Mouse (Mus musculus) R1 (cell line): Measurements from ENCODE around the gene Spint1.
A peak's percentile ranks its signal among the peaks of the same experiment; 100 is the strongest.

Experiments used
- DNase-seq: peaks from one replicate; pipeline ENCODE4 v3.0.0-alpha.2; 2018; ENCODE audit warnings: low read depth, low spot score

The Spint1 gene

GRCm38 (mm10) chr2:119242548-119242947 lies 5.4 kb downstream of the Spint1 start:
- no peak for DNase-seq

- DNase-seq: no peak
These were observed 8.1 kb downstream of the Spint1 start for GRCm38 (mm10) chr2:119245246-119245645.

- peak; percentile 31 for DNase-seq
These were observed 10.7 kb downstream of the Spint1 start for GRCm38 (mm10) chr2:119247904-119248303.

- DNase-seq: no peak
These were observed 12.5 kb downstream of the Spint1 start for GRCm38 (mm10) chr2:119249592-119250061.

- no peak for DNase-seq
These were observed 13.2 kb downstream of the Spint1 start for GRCm38 (mm10) chr2:119250377-119250776.

- peak; percentile 92 for DNase-seq
These were observed 13.8 kb downstream of the Spint1 start for GRCm38 (mm10) chr2:119250826-119251478.

GRCm38 (mm10) chr2:119254976-119255375 lies 17.8 kb downstream of the Spint1 start:
- DNase-seq: peak; percentile 81

- no peak for DNase-seq
These were observed 23.4 kb downstream of the Spint1 start for GRCm38 (mm10) chr2:119260518-119260917.

GRCm38 (mm10) chr2:119261326-119261725 lies 24.2 kb downstream of the Spint1 start:
- no peak for DNase-seq

GRCm38 (mm10) chr2:119262978-119263377 lies 25.8 kb downstream of the Spint1 start:
- DNase-seq: no peak

GRCm38 (mm10) chr2:119263813-119264212 lies 26.7 kb downstream of the Spint1 start:
- DNase-seq: no peak

- DNase-seq: no peak
These were observed 33.1 kb downstream of the Spint1 start for GRCm38 (mm10) chr2:119270286-119270642.

GRCm38 (mm10) chr2:119270643-119271331 lies 33.6 kb downstream of the Spint1 start, which contains the start of gene Rhov:
Gene Rhov (minus strand): TSS chr2:119271272.
- peak; percentile 80 for DNase-seq

- no peak for DNase-seq
These were observed 37.0 kb downstream of the Spint1 start for GRCm38 (mm10) chr2:119274126-119274525.

GRCm38 (mm10) chr2:119276926-119277325 lies 39.8 kb downstream of the Spint1 start:
- DNase-seq: peak; percentile 89

GRCm38 (mm10) chr2:119277810-119278209 lies 40.6 kb downstream of the Spint1 start:
- DNase-seq: peak; percentile 61

GRCm38 (mm10) chr2:119281899-119282565 lies 44.9 kb downstream of the Spint1 start:
- DNase-seq: no peak

- DNase-seq: no peak
These were observed 50.2 kb downstream of the Spint1 start for GRCm38 (mm10) chr2:119287372-119287771.

- DNase-seq: peak; percentile 98
These were observed 51.2 kb downstream of the Spint1 start, which contains the start of gene Vps18 for GRCm38 (mm10) chr2:119288270-119288882. Gene Vps18 (plus strand): TSS chr2:119288740.

GRCm38 (mm10) chr2:119289014-119289416 lies 51.9 kb downstream of the Spint1 start:
- DNase-seq: no peak

GRCm38 (mm10) chr2:119292281-119292680 lies 55.1 kb downstream of the Spint1 start:
- no peak for DNase-seq

GRCm38 (mm10) chr2:119292852-119293251 lies 55.7 kb downstream of the Spint1 start:
- DNase-seq: no peak
